Mouse (Mus musculus): ENCODE results near the gene Atpif1. TPM values are rescaled to one million over a fixed set of nuclear protein-coding genes. Genes with fewer than 3 reads are reported as not detected.

Gene Atpif1
- polyA plus RNA-seq, 1 experiment, result 886 TPM

DNA sequence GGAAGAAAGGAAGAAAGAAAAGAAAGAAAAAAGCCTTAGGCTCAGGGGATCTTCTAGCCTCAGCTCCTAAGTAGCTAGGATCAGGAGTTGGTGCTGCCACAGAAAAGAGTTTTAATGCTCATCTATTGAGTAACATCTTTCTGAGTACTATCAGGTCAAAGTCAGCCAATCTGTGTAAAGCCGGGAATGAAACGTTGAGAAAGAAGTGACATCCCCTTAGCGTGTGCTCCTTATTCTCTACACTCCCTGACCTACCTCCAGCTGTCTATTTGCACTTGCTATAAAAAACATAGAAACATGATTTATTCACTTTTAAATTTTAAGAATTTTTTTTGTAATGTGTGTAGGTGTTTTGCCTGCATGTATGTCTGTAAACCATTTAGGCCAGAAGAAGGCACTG, 14.3 kb downstream of the Atpif1 start:
- TF ChIP-seq POLR2A (IDR thresholded peaks at IDR 0.05; ENCODE audit: borderline replicate concordance, control insufficient read depth, low read depth, low read length) (no peak), CTCF (IDR thresholded peaks at IDR 0.05; ENCODE audit: control insufficient read depth, insufficient read depth, low read length) (no peak)
- Histone ChIP-seq H3K4me1 (ENCODE audit: control insufficient read depth, insufficient read depth, low read length) (no peaks in the 10 kb centered on the region), H3K4me3 (replicated peaks; ENCODE audit: control insufficient read depth, low read depth, low read length) (no peak overlapping the region), H3K27ac (ENCODE audit: control insufficient read depth, insufficient read depth, low read depth, low read length, poor library complexity) (no peak overlapping the region)
- 80% methylated on average over 3 of the region's 3 CpGs for WGBS

DNA sequence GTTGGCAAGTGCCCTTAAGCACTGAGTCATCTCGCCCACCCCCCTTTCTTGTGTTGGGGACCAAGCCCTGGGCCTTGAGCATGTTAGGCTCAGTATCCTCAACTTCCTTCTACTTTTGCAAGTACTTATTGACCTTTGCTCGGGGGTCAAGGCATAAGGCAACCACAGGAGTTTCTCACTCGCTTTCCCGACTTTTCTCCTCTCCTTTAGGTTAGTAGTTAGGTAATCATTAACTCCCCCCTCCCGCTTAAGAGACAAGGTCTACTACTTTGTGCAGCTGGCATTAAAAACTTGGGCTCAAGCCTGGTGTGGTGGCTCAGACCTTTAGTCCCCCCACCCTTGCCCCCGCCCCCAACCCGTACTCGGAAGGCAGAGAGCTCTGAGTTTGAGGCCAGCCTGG, 15.4 kb downstream of the Atpif1 start:
- 73% methylated on average over 8 of the region's 8 CpGs for WGBS
- Histone ChIP-seq H3K4me1 (ENCODE audit: control insufficient read depth, insufficient read depth, low read length) (peaks cover 5% of the 10 kb centered on the region), H3K27ac (ENCODE audit: control insufficient read depth, insufficient read depth, low read depth, low read length, poor library complexity) (no peak overlapping the region), H3K4me3 (replicated peaks; ENCODE audit: control insufficient read depth, low read depth, low read length) (no peak overlapping the region)
- TF ChIP-seq CTCF (IDR thresholded peaks at IDR 0.05; ENCODE audit: control insufficient read depth, insufficient read depth, low read length), result no peak
- TF ChIP-seq POLR2A (IDR thresholded peaks at IDR 0.05; ENCODE audit: borderline replicate concordance, control insufficient read depth, low read depth, low read length), result no peak

DNA sequence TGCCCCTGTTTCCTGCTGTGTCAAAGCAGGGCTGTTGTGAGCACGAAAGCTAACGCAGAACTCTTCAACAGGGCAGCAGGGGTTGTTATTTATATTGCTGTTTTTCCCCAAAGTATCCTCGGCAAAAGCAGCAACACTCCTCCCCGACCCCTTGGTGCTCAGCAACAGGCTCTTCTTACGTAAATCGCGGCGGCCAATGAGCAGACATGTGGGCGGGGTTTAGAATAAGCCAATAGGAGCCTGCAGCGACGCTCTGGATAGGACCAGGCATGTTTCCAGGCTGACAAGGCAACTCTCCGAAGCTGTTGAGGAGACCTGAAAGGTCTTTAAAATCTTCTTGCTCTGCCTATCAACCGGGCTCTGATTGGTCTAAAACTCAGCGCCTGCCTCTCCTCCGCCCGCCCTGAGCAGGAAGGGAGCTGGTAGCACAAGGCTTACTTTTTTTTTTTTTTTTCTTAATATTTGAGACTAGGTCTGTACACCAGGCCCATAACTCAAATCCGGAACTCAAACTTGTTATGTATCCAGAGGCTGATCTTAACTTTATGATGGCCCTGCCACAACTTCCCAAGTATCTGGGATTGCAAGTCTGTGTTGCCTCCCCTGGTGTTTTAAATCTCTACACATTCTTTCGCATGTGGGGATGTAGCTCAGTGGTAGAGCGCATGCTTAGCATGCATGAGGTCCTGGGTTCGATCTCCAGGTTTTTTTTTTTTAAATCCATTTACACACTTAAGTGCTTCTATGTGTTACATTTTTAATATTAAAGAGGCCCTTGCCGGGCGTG, 17.9 kb downstream of the Atpif1 start:
- H3K4me3 ChIP-seq (replicated peaks; ENCODE audit: control insufficient read depth, low read depth, low read length), result peak overlapping the region; percentile 78
- peaks cover 5% of the 10 kb centered on the region for H3K4me1 ChIP-seq (ENCODE audit: control insufficient read depth, insufficient read depth, low read length)
- peak overlapping the region; percentile 63 for H3K27ac ChIP-seq (ENCODE audit: control insufficient read depth, insufficient read depth, low read depth, low read length, poor library complexity)
- TF ChIP-seq CTCF (IDR thresholded peaks at IDR 0.05; ENCODE audit: control insufficient read depth, insufficient read depth, low read length) (no peak), POLR2A (IDR thresholded peaks at IDR 0.05; ENCODE audit: borderline replicate concordance, control insufficient read depth, low read depth, low read length) (no peak; the same call in 1 of the 2 replicates)
- 18% methylated on average over 22 of the region's 22 CpGs for WGBS

DNA sequence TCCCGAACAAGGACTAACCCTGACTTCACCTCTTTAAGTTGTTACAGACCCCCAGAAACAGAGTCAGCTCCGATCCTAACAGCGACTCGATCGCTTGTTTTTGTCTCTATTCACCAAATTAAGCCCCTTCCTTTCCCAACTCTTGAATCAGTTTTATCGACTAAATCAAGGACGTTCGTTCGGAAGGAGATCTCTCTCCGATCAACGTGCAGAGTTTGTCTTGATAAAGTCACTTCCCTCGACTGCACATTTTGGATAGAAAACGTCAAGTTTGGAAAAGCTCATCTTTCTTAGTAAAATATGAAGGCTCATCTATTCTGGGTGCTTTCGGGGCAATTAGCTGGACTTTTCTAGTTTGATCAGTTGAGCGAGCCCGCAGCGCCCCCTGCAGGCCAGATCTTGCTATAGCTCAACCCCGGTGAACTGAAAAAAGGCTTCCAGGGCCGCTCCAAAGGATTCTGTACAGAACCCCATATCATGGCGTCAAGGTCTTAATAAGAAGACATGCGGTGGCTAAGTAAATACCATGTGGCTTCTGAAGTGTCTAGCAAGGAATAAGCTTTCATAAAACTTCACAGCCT, 18.8 kb downstream of the Atpif1 start:
- WGBS, result 1% methylated on average over 21 of the region's 21 CpGs
- no peak overlapping the region; the same call in 1 of the 2 replicates for H3K27ac ChIP-seq (ENCODE audit: control insufficient read depth, insufficient read depth, low read depth, low read length, poor library complexity)
- peak; percentile 85 for TF ChIP-seq CTCF (IDR thresholded peaks at IDR 0.05; ENCODE audit: control insufficient read depth, insufficient read depth, low read length)
- TF ChIP-seq POLR2A (IDR thresholded peaks at IDR 0.05; ENCODE audit: borderline replicate concordance, control insufficient read depth, low read depth, low read length), result no peak

DNA sequence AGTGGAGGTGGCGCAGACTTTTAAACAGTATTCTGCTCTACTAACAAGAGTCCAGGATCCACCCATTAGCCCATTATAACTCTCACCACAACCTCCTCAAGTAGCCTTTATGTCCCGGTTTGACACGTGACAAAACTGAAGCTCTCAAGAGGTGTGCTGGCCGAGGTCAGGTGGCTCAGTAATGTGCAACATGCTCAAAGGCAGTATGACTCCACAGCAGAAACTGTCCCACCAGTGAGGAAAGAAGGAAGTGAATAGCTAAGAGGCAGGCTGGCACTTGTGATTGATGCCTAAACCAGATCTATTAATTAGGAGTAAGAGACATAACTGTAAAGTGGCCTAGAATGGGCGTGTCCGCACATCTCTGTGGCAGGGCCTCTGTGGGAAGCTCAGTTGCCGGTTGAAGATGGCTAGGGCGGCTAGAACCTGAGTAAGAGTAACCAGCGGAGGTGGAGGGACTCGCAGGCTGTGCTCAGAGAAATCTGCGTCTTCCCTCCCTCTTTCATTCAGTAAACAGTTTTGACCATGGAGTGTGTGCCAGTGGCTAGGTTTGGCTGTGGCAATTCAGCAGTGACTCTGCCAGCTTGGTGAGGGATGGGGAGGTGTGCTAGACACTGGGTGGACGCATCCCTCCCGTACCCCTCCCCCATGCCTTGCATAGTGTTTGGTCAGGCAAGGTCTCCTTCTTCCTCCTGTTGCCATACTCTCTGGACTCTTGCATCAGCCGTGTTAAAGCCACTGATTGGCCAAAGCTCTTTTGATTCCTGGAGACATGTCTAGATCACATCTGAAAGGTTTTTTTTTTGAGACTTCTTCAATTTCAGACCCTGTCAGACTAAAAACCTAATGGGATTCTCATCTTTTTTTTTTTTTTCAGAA, 19.8 kb downstream of the Atpif1 start:
- no peak for TF ChIP-seq CTCF (IDR thresholded peaks at IDR 0.05; ENCODE audit: control insufficient read depth, insufficient read depth, low read length)
- Histone ChIP-seq H3K4me3 (replicated peaks; ENCODE audit: control insufficient read depth, low read depth, low read length) (no peak overlapping the region), H3K27ac (ENCODE audit: control insufficient read depth, insufficient read depth, low read depth, low read length, poor library complexity) (peak overlapping the region; percentile 62), H3K4me1 (ENCODE audit: control insufficient read depth, insufficient read depth, low read length) (peaks cover 5% of the 10 kb centered on the region)
- WGBS, result 52% methylated on average over 14 of the region's 14 CpGs

More for the DNA sequence above, 18.8 kb downstream of the Atpif1 start:
- Histone ChIP-seq H3K4me3 (replicated peaks; ENCODE audit: control insufficient read depth, low read depth, low read length) (peak overlapping the region; percentile 78), H3K4me1 (ENCODE audit: control insufficient read depth, insufficient read depth, low read length) (peaks cover 5% of the 10 kb centered on the region)

DNA sequence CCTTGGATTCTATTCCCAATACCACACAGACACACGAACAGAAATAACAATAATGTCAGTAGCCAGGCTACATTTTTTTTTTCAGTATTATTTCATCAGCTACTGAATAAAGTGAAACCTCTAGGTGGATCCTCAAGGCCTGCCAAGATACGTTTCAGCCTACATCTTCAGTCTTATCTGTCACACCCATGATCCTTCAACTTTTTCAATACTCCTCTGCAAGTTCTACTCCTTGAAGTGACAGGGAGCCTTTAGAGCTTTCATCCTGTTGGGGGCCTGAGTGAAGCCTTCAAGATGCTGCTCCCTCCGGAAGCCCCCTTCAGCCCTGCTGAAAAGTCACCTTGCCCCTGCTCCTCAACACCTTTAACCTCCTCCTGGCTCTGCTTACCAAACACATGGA, 21.4 kb downstream of the Atpif1 start:
- H3K4me3 ChIP-seq (replicated peaks; ENCODE audit: control insufficient read depth, low read depth, low read length), result no peak overlapping the region
- H3K4me1 ChIP-seq (ENCODE audit: control insufficient read depth, insufficient read depth, low read length), result peaks cover 5% of the 10 kb centered on the region
- no peak for TF ChIP-seq CTCF (IDR thresholded peaks at IDR 0.05; ENCODE audit: control insufficient read depth, insufficient read depth, low read length)
- no peak for TF ChIP-seq POLR2A (IDR thresholded peaks at IDR 0.05; ENCODE audit: borderline replicate concordance, control insufficient read depth, low read depth, low read length)
- WGBS, result 69% methylated on average over 3 of the region's 3 CpGs
- H3K27ac ChIP-seq (ENCODE audit: control insufficient read depth, insufficient read depth, low read depth, low read length, poor library complexity), result peak overlapping the region; percentile 73

DNA sequence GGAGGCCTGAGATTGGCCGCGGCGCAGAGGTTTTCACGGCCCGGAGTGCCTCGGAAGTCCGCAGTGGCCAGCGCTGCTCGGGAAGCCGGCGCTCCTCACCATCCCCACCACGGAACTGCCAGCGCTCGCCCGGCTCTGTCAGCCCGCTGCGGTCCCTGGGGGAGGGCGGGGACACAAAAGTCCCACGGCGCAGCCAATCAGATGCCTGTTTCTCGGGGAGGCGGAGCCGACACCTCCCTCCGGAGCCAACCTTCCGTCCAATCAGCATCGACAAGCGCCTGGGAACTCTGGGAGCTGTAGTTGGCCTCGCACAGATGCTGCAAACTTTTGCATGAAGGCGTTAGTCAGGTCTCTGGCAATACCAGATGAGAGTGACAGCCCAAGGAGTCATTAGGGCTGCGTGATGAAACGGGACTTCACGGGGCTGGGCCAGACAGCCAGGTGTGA, 23.1 kb downstream of the Atpif1 start, which contains the start of gene Sesn2:
TSS of gene Sesn2 (minus strand) at position 150 of the 447 bp plus-strand sequence.
- Histone ChIP-seq H3K4me1 (ENCODE audit: control insufficient read depth, insufficient read depth, low read length) (peaks cover 7% of the 10 kb centered on the region), H3K4me3 (replicated peaks; ENCODE audit: control insufficient read depth, low read depth, low read length) (peak within 1 kb of the TSS; percentile 76), H3K27ac (ENCODE audit: control insufficient read depth, insufficient read depth, low read depth, low read length, poor library complexity) (peak within 1 kb of the TSS; percentile 78)
- 0% methylated on average over 32 of the region's 32 CpGs for WGBS
- TF ChIP-seq CTCF (IDR thresholded peaks at IDR 0.05; ENCODE audit: control insufficient read depth, insufficient read depth, low read length), result no peak
- TF ChIP-seq POLR2A (IDR thresholded peaks at IDR 0.05; ENCODE audit: borderline replicate concordance, control insufficient read depth, low read depth, low read length), result peak; percentile 99

All from bone marrow, adult 2 months (tissue).